Mouse (Mus musculus) thymus, postnatal 10 days (tissue): ENCODE results near the gene Acp5.

Source experiments
- DNase-seq, 2 experiments: peaks; one replicate each; pipeline ENCODE4 v3.0.0; 2021; ENCODE audit warnings: low spot score in 2 of 2

The Acp5 gene

GRCm38 (mm10) chr9:22099922-22100321 lies 35.6 kb downstream of the Acp5 start:
- DNase-seq: no peak

GRCm38 (mm10) chr9:22098993-22099696 lies 36.4 kb downstream of the Acp5 start, which contains the start of gene Cnn1:
TSS of gene Cnn1 (plus strand) at chr9:22099216.
- DNase-seq: no peak

- DNase-seq: peak; percentile 65 to 80
These were observed 39.6 kb downstream of the Acp5 start for GRCm38 (mm10) chr9:22095854-22096307.

- no peak for DNase-seq
These were observed 42.8 kb downstream of the Acp5 start for GRCm38 (mm10) chr9:22092746-22093145.

GRCm38 (mm10) chr9:22089986-22090385 lies 45.5 kb downstream of the Acp5 start:
- no peak for DNase-seq

GRCm38 (mm10) chr9:22089281-22089680 lies 46.2 kb downstream of the Acp5 start:
- no peak for DNase-seq

- no peak for DNase-seq
These were observed 48.4 kb downstream of the Acp5 start for GRCm38 (mm10) chr9:22087034-22087618.

GRCm38 (mm10) chr9:22086012-22086411 lies 49.5 kb downstream of the Acp5 start:
- DNase-seq: no peak

GRCm38 (mm10) chr9:22085022-22085834 lies 50.3 kb downstream of the Acp5 start, which contains the start of gene Ecsit:
TSS of gene Ecsit (minus strand) at chr9:22085438.
- DNase-seq: peak; percentile 85 to 90

GRCm38 (mm10) chr9:22084667-22085021 lies 50.9 kb downstream of the Acp5 start:
- DNase-seq: no peak
